Mouse (Mus musculus): Measurements from ENCODE around the gene Cryl1.

Gene Cryl1

GRCm38 (mm10) chr14:57246575-57246974, 151.8 kb downstream of the Cryl1 start:
- in situ Hi-C loops (cut with MboI, MseI) = no loop called here

GRCm38 (mm10) chr14:57242978-57243377, 155.4 kb downstream of the Cryl1 start:
- in situ Hi-C loops (cut with MboI, MseI) = no loop called here

GRCm38 (mm10) chr14:57235276-57235675, 163.1 kb downstream of the Cryl1 start:
- in situ Hi-C loops (cut with MboI, MseI) = no loop called here

GRCm38 (mm10) chr14:57234711-57235110, 163.6 kb downstream of the Cryl1 start:
- in situ Hi-C loops (cut with MboI, MseI) = no loop called here

- in situ Hi-C loops (cut with MboI, MseI) = no loop called here
Measured at GRCm38 (mm10) chr14:57230264-57231015, 167.9 kb downstream of the Cryl1 start.

Measured in regulatory T cell (primary cell).